Mouse (Mus musculus) forebrain, embryonic 13.5 days (tissue): ENCODE measurements around the gene C2cd4a. TPM values are rescaled to one million over a fixed set of nuclear protein-coding genes. Genes with fewer than 3 reads are reported as not detected.
A peak's percentile ranks its signal among the peaks of the same experiment; 100 is the strongest.

Experiments
- ATAC-seq: fragments of 200-750 bp; cut with Nextera tagmentation; 2 replicates; pipeline ENCODE4 v1.8.0; 2017
- H3K27ac ChIP-seq: fragments of 300-500 bp; sonication (generic); 2 replicates; pipeline ENCODE4 v1.5.1; 2015; ENCODE audit warnings: inconsistent platforms, mild to moderate bottlenecking, moderate library complexity
- H3K27me3 ChIP-seq: fragments of 300-500 bp; sonication (generic); 2 replicates; pipeline ENCODE4 v1.6.1; 2015; ENCODE audit warnings: mild to moderate bottlenecking, inconsistent platforms
- H3K36me3 ChIP-seq: fragments of 300-500 bp; sonication (generic); 2 replicates; pipeline ENCODE4 v1.6.1; 2015; ENCODE audit warnings: mild to moderate bottlenecking, inconsistent platforms; ENCODE audit not compliant: poor library complexity, severe bottlenecking
- H3K4me1 ChIP-seq: fragments of 300-500 bp; sonication (generic); 2 replicates; pipeline ENCODE4 v1.6.1; 2015; ENCODE audit warnings: inconsistent platforms
- H3K4me2 ChIP-seq: fragments of 300-500 bp; sonication (generic); 2 replicates; pipeline ENCODE4 v1.6.1; 2015; ENCODE audit warnings: inconsistent platforms, mild to moderate bottlenecking, moderate library complexity
- H3K4me3 ChIP-seq: fragments of 300-500 bp; sonication (generic); 2 replicates; pipeline ENCODE4 v1.5.1; 2015; ENCODE audit warnings: mild to moderate bottlenecking, inconsistent platforms
- H3K9ac ChIP-seq: fragments of 300-500 bp; sonication (generic); 2 replicates; pipeline ENCODE4 v1.6.1; 2015; ENCODE audit warnings: mild to moderate bottlenecking, inconsistent platforms
- H3K9me3 ChIP-seq: fragments of 300-500 bp; sonication (generic); replicated peaks from 2 replicates; pipeline ENCODE4 v1.6.1; 2016; ENCODE audit warnings: inconsistent platforms
- WGBS: fragments of 180-500 bp; shearing (Covaris S2); methylation state at CpG from one replicate; pipeline ENCODE4 v1.1.7; 2015; 5-methylcytosine and 5-hydroxymethylcytosine counted together
- polyA plus RNA-seq: library from polyadenylated mRNA; unstranded; fragments of >200 nt; fragmentation: Nextera tagmentation; extraction: Ambion mirVana; gene quantifications from 2 replicates; pipeline ENCODE4 v1.2.1, GENCODE M21; 2015

C2cd4a gene
- polyA plus RNA-seq = not detected in 2 replicates

- Histone ChIP-seq H3K9me3 (no peaks in the 10 kb centered on the region), H3K36me3 (no peaks in the 10 kb centered on the region), H3K27me3 (peaks cover 59% of the 10 kb centered on the region), H3K4me3 (peak within 1 kb of the TSS; percentile 58), H3K27ac (no peak within 1 kb of the TSS), H3K9ac (peak within 1 kb of the TSS; percentile 57), H3K4me1 (peaks cover 21% of the 10 kb centered on the region), H3K4me2 (peak within 1 kb of the TSS; percentile 75)
- 3% methylated on average over 20 of the region's 20 CpGs for WGBS
- no peak for ATAC-seq
Measured at GRCm38 (mm10) chr9:67832046-67832605, at the start of gene C2cd4a. C2cd4a (minus strand) TSS chr9:67832330.

- H3K36me3 ChIP-seq = peaks cover 3% of the 10 kb centered on the region
- H3K9me3 ChIP-seq = no peaks in the 10 kb centered on the region
- H3K4me3 ChIP-seq = no peak overlapping the region
- no peaks in the 10 kb centered on the region for H3K27me3 ChIP-seq
- H3K4me2 ChIP-seq = no peak overlapping the region
- H3K27ac ChIP-seq = no peak overlapping the region
- ATAC-seq = no peak
- no peaks in the 10 kb centered on the region for H3K4me1 ChIP-seq
- WGBS = 91% methylated on average over 11 of the region's 11 CpGs
- H3K9ac ChIP-seq = no peak overlapping the region
Measured at GRCm38 (mm10) chr9:67878197-67878769, 46.2 kb upstream of the C2cd4a start.

GRCm38 (mm10) chr9:67877081-67877718, 45.1 kb upstream of the C2cd4a start:
- WGBS = 75% methylated on average over 14 of the region's 14 CpGs
- H3K4me2 ChIP-seq = no peak overlapping the region
- H3K4me3 ChIP-seq = no peak overlapping the region

GRCm38 (mm10) chr9:67875337-67875736, 43.2 kb upstream of the C2cd4a start:
- Histone ChIP-seq H3K4me2 (no peak overlapping the region), H3K27me3 (no peaks in the 10 kb centered on the region), H3K27ac (no peak overlapping the region), H3K9me3 (no peaks in the 10 kb centered on the region), H3K36me3 (no peaks in the 10 kb centered on the region), H3K4me1 (0 out of 2 replicates have a peak, but pooled peaks cover 7% of the 10 kb centered on the region), H3K4me3 (no peak overlapping the region), H3K9ac (no peak overlapping the region)
- ATAC-seq = no peak
- WGBS = 52% methylated on average over 2 of the region's 2 CpGs

More at GRCm38 (mm10) chr9:67877081-67877718, 45.1 kb upstream of the C2cd4a start:
- Histone ChIP-seq H3K4me1 (no peaks in the 10 kb centered on the region), H3K36me3 (peaks cover 3% of the 10 kb centered on the region), H3K27ac (no peak overlapping the region), H3K9me3 (no peaks in the 10 kb centered on the region), H3K9ac (no peak overlapping the region), H3K27me3 (no peaks in the 10 kb centered on the region)
- ATAC-seq = no peak

- Histone ChIP-seq H3K4me2 (no peak overlapping the region), H3K4me1 (0 out of 2 replicates have a peak, but pooled peaks cover 7% of the 10 kb centered on the region), H3K36me3 (no peaks in the 10 kb centered on the region), H3K9ac (no peak overlapping the region), H3K9me3 (no peaks in the 10 kb centered on the region), H3K27ac (no peak overlapping the region), H3K4me3 (no peak overlapping the region), H3K27me3 (no peaks in the 10 kb centered on the region)
- WGBS = 78% methylated on average over 7 of the region's 7 CpGs
- ATAC-seq = no peak
Measured at GRCm38 (mm10) chr9:67874522-67875222, 42.5 kb upstream of the C2cd4a start.

GRCm38 (mm10) chr9:67869691-67870450, 37.7 kb upstream of the C2cd4a start:
- H3K9me3 ChIP-seq = no peaks in the 10 kb centered on the region
- no peak overlapping the region for H3K4me2 ChIP-seq
- no peak overlapping the region for H3K9ac ChIP-seq
- H3K4me3 ChIP-seq = no peak overlapping the region
- 93% methylated on average over 16 of the region's 16 CpGs for WGBS
- H3K4me1 ChIP-seq = peaks cover 13% of the 10 kb centered on the region; the same call in 1 of the 2 replicates
- H3K27me3 ChIP-seq = no peaks in the 10 kb centered on the region
- H3K27ac ChIP-seq = no peak overlapping the region
- no peaks in the 10 kb centered on the region for H3K36me3 ChIP-seq
- no peak for ATAC-seq

- 79% methylated on average over 6 of the region's 6 CpGs for WGBS
- no peaks in the 10 kb centered on the region for H3K27me3 ChIP-seq
- no peak overlapping the region for H3K9ac ChIP-seq
- H3K4me3 ChIP-seq = no peak overlapping the region
- no peak overlapping the region for H3K4me2 ChIP-seq
- no peaks in the 10 kb centered on the region for H3K36me3 ChIP-seq
- H3K4me1 ChIP-seq = peaks cover 13% of the 10 kb centered on the region; the same call in 1 of the 2 replicates
- no peaks in the 10 kb centered on the region for H3K9me3 ChIP-seq
- no peak overlapping the region; the same call in 1 of the 2 replicates for H3K27ac ChIP-seq
- ATAC-seq = no peak
Measured at GRCm38 (mm10) chr9:67867411-67867810, 35.3 kb upstream of the C2cd4a start.

- no peak for ATAC-seq
- H3K9ac ChIP-seq = no peak overlapping the region
- 85% methylated on average over 7 of the region's 7 CpGs for WGBS
Measured at GRCm38 (mm10) chr9:67865411-67865810, 33.3 kb upstream of the C2cd4a start.

GRCm38 (mm10) chr9:67864011-67864410, 31.9 kb upstream of the C2cd4a start:
- Histone ChIP-seq H3K9ac (no peak overlapping the region), H3K4me2 (no peak overlapping the region), H3K27me3 (no peaks in the 10 kb centered on the region), H3K9me3 (no peaks in the 10 kb centered on the region), H3K4me3 (no peak overlapping the region), H3K27ac (no peak overlapping the region), H3K36me3 (0 out of 2 replicates have a peak, but pooled peaks cover 3% of the 10 kb centered on the region), H3K4me1 (peaks cover 7% of the 10 kb centered on the region; the same call in 1 of the 2 replicates)
- WGBS = 34% methylated on average over 4 of the region's 4 CpGs
- ATAC-seq = no peak

More at GRCm38 (mm10) chr9:67865411-67865810, 33.3 kb upstream of the C2cd4a start:
- Histone ChIP-seq H3K27ac (no peak overlapping the region), H3K36me3 (no peaks in the 10 kb centered on the region), H3K4me1 (peaks cover 7% of the 10 kb centered on the region; the same call in 1 of the 2 replicates), H3K4me3 (no peak overlapping the region), H3K4me2 (no peak overlapping the region), H3K27me3 (no peaks in the 10 kb centered on the region), H3K9me3 (no peaks in the 10 kb centered on the region)

- WGBS = 91% methylated on average over 5 of the region's 5 CpGs
Measured at GRCm38 (mm10) chr9:67863332-67863731, 31.2 kb upstream of the C2cd4a start.

GRCm38 (mm10) chr9:67860273-67860672, 28.1 kb upstream of the C2cd4a start:
- 91% methylated on average over 2 of the region's 2 CpGs for WGBS
- ATAC-seq = no peak
- H3K4me2 ChIP-seq = no peak overlapping the region
- H3K36me3 ChIP-seq = peaks cover 12% of the 10 kb centered on the region
- H3K27me3 ChIP-seq = no peaks in the 10 kb centered on the region
- no peak overlapping the region for H3K27ac ChIP-seq
- no peaks in the 10 kb centered on the region for H3K4me1 ChIP-seq
- H3K9me3 ChIP-seq = no peaks in the 10 kb centered on the region
- no peak overlapping the region for H3K9ac ChIP-seq
- H3K4me3 ChIP-seq = no peak overlapping the region

More at GRCm38 (mm10) chr9:67863332-67863731, 31.2 kb upstream of the C2cd4a start:
- no peak overlapping the region for H3K4me3 ChIP-seq
- H3K27me3 ChIP-seq = no peaks in the 10 kb centered on the region
- H3K27ac ChIP-seq = no peak overlapping the region
- H3K4me2 ChIP-seq = no peak overlapping the region
- no peak overlapping the region for H3K9ac ChIP-seq
- H3K36me3 ChIP-seq = 0 out of 2 replicates have a peak, but pooled peaks cover 3% of the 10 kb centered on the region
- ATAC-seq = no peak
- H3K9me3 ChIP-seq = no peaks in the 10 kb centered on the region
- peaks cover 7% of the 10 kb centered on the region; the same call in 1 of the 2 replicates for H3K4me1 ChIP-seq
